Mouse (Mus musculus) central nervous system, embryonic 18 days (tissue): ENCODE measurements around the gene Cntn6. TPM values are rescaled to one million over a fixed set of nuclear protein-coding genes. Genes with fewer than 3 reads are reported as not detected.

Experiments
- polyA plus RNA-seq: library from polyadenylated mRNA; depleted of rRNA; stranded (reverse); fragments of >200 nt; gene quantifications from 2 replicates; pipeline ENCODE4 v1.2.3, GENCODE M21; 2012; rRNA removed

Cntn6 gene
- polyA plus RNA-seq: 16.3 and 20.0 TPM in 2 replicates

DNA sequence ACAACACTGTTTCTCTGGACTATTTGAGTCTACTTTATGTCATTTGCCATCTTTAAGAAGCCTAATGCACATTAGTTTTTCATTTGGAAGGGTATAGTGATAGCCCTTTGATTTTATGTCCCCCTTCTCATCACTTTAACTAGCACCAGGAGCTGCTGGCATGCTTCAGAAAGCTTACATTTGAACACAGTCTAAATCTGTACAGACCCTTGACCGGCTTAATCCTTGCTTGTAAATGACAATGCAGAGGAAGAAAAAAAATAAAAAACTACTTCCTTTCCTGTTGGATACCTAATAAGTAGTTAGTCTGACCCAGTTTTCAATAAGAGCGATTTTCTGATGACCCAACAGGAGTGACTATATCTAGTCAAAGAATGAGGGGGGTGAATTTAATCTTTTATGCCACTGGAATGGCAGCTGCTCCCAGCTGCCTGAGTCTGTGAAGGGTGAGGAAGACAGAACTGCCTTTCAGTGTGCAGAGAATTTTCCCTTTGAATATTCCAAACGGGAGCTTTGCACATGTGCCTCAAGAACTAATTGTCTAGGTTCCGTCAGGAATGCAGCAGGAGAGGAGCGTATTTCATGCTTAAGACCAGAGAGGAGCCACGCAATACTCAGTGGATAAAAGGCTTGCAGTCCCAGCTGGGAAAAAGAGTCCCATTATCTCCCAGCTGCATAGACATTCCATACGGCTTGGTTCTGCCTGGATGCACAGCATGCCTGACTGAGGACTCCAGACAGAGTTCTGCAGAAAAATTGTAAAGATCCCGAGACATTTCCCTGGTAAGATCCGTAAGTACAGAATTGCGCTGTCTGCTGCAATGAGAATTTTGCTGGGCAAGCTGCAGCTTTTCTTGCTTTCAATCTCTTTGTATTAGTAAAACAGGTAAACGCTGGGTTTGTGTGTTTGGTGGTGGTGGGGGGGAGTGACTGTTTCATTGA is at the start of gene Cntn6:
Cntn6 (plus strand) TSS at position 301 of the 942 bp plus-strand sequence.

